Mouse (Mus musculus) G1E (cell line): ENCODE measurements around the gene Ndufa4l2.

Source experiments
- CTCF ChIP-seq: IDR thresholded peaks from 2 replicates; pipeline ENCODE4 v1.5.1; 2012; ENCODE audit warnings: low read depth, low read length, inconsistent platforms, mixed read lengths
- GATA2 ChIP-seq: IDR thresholded peaks from 2 replicates; pipeline ENCODE4 v1.6.1; 2012; ENCODE audit warnings: low read depth, low read length, inconsistent platforms, borderline replicate concordance

DNA sequence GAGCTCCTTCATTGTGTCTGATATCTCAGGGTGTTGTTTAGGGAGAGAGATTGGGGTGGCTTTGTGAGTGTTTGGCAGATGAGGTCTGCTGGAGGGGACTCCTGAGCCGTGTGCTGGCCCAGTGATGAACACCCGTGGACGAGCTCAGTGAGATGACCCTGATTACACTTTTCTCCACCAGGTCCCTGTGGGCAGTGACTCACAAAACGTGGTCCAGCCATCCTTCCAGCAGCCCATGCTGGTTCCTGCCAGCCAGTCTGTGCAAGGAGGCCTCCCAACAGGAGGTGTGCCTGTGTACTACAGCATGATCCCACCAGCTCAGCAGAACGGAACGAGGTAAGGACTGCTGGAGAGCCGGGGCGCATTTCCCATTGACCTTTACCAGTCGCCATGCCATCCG lies 29.5 kb upstream of the Ndufa4l2 start:
- TF ChIP-seq CTCF (no peak), GATA2 (no peak)
